Mouse (Mus musculus) cerebellum, adult 8-10 months (tissue): Measurements from ENCODE around the gene Sec23a.
A peak's percentile ranks its signal among the peaks of the same experiment; 100 is the strongest.
"Not testable (repeated sequence)": the region's sequence is repeated elsewhere in the genome, so short reads cannot be mapped to it uniquely, and the experiment has no call there.

Experiments used
- DNase-seq: peaks from one replicate; pipeline ENCODE4 v3.0.0; 2022

Gene Sec23a

DNA sequence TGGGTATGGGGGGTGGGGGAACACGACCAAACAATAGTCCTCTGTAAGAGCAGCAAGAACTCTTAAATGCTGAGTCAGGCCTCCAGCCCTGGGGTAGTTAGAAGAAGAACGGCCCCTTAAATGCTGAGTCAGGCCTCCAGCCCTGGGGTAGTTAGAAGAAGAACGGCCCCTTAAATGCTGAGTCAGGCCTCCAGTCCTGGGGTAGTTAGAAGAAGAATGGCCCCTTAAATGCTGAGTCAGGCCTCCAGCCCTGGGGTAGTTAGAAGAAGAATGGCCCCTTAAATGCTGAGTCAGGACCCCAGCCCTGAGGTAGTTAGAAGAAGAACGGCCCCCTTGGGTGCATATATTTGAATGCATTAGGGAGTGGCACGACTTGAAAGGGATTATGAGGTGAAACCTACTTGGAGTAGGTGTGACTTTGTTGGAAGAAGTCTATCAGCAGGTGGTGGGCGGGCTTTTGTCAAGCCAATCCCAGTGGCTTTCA, 30.6 kb downstream of the Sec23a start:
- not testable (repeated sequence) for DNase-seq

DNA sequence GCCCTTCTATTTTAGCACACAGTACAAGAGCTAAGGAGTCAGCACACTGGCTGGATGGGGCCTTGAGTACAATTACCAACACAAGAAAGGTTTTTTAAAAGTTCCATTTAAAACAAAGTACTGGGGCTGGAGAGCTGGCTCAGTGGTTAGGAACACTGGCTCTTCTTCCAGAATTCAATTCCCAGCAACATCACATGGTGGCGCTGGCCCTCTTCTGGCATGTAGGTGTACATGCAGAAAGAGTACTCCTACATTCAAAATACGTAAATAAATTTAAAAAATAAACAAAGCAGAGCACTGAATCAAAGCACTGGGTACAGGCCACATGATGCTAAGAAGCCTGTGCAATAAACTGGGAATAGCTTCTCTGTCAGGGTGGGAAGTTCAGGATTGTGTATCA, 34.9 kb downstream of the Sec23a start:
- no peak for DNase-seq

DNA sequence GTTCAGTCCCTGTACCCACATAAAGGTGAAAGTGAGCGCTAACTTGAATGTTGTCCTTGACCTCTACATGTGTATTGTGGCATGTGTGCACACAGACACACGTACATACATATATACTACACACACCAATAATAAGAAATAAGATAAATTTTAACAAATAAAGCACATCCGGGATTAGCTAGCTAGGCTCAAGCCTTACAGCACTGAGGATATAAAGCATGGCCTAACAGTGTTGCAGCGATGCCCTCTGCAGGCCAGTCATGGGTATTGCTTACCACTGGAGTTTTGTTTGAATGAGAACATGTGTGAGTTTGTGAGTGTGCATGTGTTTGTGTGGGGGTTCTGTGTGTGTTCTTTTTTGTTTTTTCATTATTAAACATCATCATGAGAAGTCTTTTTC, 47.2 kb downstream of the Sec23a start:
- no peak for DNase-seq

DNA sequence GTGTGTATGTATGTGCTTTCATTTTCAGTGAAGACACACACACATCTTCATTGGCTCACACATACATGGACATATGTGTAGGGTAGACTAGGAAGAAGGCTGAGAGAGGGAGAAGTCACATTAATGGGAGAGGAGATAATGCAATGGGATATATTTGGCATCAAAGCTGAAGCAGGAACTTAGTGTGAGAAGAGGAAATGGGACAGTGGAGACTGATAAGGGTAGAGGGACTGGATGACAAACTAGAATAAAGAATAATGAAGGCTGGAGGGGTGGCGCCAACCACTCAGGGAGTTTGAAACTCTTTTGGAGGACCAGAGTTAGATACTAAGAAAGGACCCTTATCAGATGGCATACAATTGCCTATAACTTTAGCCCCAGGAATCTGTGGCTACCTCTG, 51.0 kb downstream of the Sec23a start:
- no peak for DNase-seq

DNA sequence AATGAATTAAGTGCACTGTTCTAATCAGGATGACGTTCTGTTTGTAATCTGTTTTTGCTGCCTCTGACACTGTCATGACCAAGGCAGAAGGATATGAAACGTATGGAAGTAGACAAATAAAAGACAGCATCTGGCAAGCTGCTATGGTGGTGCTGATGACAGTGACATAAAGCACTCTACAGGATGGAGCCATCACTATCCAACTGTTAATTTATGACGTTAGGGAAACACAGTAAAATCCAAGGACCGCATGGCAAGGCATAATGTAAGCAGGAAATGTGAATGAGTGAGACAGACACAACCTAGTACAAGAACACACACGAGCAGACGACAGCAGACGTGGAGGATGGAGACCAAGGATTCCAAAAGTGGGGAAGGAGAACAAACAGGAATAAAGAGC, 55.2 kb downstream of the Sec23a start:
- DNase-seq: no peak

DNA sequence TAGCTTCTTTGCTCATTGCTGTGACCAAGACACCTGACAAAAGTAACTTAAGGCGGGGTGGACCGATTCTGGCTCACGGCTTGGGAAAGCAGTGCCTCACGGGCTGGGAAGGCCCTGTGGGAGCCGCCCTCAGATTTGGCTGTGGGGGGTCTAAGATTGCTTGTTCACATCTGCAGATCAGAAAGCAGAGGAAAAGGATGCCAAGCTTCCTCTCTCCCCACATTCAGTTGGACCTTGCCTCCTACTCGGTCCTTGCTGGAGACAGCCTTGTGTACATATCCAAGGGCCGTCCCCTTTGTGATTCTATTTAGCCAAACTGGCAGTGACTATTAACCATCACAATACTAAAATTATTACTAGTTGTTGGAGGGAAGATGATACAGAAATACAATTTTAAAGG, 55.7 kb downstream of the Sec23a start:
- DNase-seq: no peak

DNA sequence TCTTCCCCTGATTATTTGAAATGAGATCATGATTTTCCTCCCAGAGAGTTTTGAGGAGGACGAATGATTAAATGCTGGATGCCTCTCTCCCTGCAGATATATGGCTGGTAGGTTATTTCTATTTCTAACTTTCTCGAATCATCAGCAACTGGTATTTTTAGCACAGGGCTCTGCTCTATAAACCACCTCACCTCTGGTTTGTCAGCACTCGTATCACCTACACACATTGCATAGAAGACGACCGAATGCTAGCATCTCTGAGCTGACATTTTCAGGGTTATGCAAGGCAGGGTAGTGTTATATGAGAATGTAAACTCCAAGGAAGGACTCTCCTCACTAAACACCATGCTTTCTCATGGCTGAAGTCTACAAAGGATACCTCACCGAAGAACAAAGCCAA, 63.9 kb downstream of the Sec23a start:
- no peak for DNase-seq

DNA sequence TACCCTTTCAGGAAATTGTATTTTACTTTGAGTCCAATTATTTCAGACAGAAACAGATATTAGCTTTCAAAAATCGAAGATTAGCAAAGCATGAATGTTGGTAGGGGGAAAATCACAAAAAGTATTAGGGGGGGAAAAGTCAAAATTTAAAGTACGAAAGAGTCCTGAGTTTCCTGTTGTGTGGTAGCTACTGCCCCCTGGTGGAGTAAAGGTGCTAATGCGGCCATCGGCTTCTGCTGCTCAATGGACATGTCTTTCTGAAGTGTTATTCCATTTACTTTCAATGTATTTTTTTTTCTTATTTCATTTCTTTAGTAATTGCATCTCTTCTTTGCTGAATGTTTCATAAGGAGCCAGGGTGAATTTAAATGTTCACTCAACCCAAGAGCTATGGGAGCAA, 64.6 kb downstream of the Sec23a start:
- DNase-seq: peak; percentile 29

DNA sequence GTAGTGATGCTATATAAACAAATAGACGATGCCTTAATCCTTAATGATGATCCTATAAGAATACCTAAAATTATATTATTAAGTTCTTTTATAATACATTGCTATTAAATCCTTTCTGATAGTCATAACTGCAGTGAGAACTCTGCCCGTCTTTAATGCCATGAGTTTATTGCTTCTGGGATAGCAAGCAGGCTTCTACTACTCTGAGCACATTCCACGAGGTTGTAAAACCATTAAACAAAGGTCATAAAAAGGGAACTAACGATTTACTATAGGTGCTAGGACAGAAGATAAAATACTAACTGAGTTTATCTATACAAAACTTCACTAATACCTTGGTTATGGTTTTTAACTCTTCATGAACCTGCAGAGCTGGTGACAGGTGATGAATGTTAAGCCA, 69.3 kb downstream of the Sec23a start:
- no peak for DNase-seq

DNA sequence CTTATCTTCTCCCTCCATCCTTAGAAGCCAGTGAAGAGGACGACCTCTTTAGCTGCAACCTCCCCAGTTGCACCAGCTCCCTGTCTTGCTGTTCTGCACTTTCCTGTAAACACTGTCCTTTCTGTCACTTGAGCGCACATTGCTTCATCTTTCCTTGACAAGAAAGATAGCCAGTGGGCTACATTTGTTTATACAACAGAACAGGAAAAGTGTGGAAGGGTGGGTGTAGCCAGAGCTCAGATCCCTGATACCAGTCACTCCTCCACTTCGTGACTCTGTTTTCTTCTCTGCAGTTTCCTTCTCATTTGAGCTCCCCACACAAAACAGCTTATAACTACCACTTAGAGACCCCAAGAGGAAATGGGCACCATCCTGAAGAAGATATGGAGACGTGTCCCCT, 77.2 kb downstream of the Sec23a start:
- DNase-seq: no peak

DNA sequence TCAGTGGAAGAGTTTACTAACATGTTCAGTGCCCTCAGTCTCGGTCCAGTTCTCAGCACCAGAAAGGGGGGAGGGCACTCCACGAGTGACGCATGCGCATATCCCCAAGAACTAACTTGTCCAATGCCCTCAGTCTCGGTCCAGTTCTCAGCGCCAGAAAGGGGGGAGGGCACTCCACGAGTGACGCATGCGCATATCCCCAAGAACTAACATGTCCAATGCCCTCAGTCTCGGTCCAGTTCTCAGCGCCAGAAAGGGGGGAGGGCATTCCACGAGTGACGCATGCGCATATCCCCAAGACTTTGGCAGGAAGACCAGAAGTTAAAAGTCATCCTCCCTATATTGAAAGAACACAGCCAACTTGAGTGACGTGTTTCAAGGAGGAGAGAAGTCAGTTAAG, 86.8 kb downstream of the Sec23a start:
- DNase-seq: no peak

DNA sequence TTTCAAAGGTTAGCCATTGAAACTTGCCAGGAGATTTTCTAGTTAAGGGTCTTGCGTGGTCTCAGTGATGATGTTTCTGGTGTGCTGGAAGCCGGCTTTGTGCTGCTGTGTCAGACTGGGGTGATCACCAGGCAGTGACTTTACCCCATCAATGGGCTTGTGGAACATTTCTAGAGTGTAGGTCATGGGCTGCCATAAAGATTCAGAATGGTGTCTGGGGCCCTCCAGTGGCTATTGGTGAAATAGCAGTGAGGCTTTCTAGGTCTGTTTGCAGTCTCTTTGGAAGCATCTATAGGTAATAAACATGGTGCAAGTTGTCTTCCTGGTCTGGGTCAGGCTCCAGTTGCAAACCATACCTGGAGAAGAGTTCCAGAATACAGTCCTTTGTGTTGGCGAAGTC, 87.8 kb downstream of the Sec23a start:
- no peak for DNase-seq

DNA sequence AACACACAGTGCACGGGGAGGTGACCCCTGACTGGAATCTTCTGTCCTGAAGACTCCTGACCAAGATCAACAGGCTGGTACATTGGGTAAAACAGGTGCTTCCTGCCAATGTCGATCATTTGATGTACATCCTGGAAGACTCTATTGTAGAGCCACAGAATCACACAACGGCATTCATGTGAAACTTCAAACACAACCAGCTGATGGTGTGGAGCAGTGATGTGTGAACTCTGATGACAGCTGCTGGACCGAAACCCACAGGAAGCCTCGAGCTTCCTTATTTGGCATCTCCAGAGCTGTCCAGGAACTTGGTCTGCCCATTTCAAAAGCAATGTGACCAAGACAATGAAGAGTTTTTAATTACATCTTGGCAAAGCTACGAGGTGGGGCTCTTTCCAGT, 91.0 kb downstream of the Sec23a start:
- DNase-seq: no peak

DNA sequence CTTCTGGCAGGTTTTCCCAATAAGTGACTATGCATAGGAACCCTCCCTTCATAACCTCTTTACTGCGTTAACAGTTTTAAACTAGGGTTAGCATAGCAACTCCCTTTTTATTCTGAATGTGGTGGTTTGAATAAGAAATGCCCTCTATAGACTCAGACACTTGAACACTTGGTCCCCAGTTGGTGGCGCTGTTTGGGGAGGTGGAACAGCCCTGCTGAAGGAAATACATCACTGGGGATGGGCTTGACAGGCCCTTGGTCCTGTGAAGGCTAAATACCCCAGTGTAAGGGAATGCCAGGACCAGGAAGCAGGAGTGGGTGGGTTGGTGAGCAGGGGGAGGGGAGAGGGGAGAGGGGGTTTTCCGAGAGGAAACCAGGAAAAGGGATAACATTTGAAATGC, 92.3 kb downstream of the Sec23a start:
- no peak for DNase-seq

DNA sequence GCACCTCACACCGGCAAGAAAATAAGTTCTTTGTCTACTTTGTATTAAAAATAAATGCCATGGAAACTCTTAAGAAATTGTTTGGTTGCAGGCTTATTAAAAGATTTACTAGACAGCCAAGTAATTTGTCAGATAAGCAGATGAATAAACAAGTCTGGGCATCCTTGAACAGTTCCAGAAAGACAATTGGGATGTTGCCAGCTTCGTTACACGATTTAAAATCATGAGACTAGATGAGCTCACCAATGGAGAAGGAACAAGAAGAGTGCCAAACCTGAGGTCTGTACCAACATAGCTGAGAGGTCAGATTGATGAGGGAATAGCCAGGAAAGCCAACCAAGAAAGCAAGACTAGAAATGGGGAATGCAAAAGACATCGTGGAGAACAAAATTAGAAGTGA, 102.0 kb downstream of the Sec23a start:
- DNase-seq: no peak
